Mouse (Mus musculus) heart, postnatal 36 days (tissue): ENCODE measurements at regions not wholly inside any gene's neighbourhood (a gene's known extent, or its start where the extent isn't known, plus 50 kb on each side); places are given as distances from the start of the nearest gene placed in this dataset.

ENCODE experiments used
- DNase-seq, 2 experiments: peaks; one replicate each; pipeline ENCODE4 v3.0.0; 2021 to 2022
- intact Hi-C: fragments of 180-260 bp; cut with DNase I; formaldehyde crosslinking; loops from one replicate; pipeline ENCODE4 v1.15.1; 2025

GRCm38 (mm10) chr13:25402691-25403090 is 132.4 kb upstream of the Nrsn1 start:
- DNase-seq, result no peak
- intact Hi-C loops, result no loop called here

GRCm38 (mm10) chr13:25401936-25402504 is 131.7 kb upstream of the Nrsn1 start:
- intact Hi-C loops, result no loop called here
- DNase-seq, result no peak

- DNase-seq, result no peak
- intact Hi-C loops, result no loop called here
Observed at GRCm38 (mm10) chr13:25392770-25393290, 122.5 kb upstream of the Nrsn1 start.

GRCm38 (mm10) chr13:25362627-25362967 is 92.3 kb upstream of the Nrsn1 start:
- no peak for DNase-seq
- intact Hi-C loops, result no loop called here

GRCm38 (mm10) chr13:25361850-25362626 is 91.7 kb upstream of the Nrsn1 start:
- intact Hi-C loops, result no loop called here
- DNase-seq, result no peak

GRCm38 (mm10) chr13:25347558-25347957 is 77.3 kb upstream of the Nrsn1 start:
- DNase-seq, result no peak
- intact Hi-C loops, result no loop called here

- no peak for DNase-seq
- intact Hi-C loops, result no loop called here
Observed at GRCm38 (mm10) chr13:25343309-25343708, 73.0 kb upstream of the Nrsn1 start.

- DNase-seq, result no peak
- intact Hi-C loops, result no loop called here
Observed at GRCm38 (mm10) chr13:25341826-25342225, 71.5 kb upstream of the Nrsn1 start.

- intact Hi-C loops, result no loop called here
- no peak for DNase-seq
Observed at GRCm38 (mm10) chr13:25333803-25334202, 63.5 kb upstream of the Nrsn1 start.
